In the genomic region with DNA sequence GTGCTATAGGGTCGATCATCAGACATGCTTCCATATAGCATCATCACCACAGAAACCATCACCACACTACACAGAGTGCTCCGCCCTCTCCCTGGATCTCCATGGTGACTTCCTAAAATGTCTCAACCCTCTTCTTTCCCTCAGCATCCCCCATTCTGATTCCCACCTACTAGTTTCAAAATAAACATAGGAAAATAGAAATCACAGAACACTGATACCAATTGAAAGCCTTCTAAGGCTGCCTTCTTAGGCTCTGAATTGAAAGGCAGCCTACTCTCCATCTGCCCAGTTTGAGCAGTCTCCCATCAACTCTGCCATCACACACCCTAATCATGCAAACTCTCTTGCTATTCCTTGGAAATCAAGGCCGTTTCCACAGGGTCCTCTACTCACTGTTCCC, we compare ENCODE assay signal across 20 mouse cellular contexts.
DNase-seq lines count a peak whose midpoint lies in the region; ATAC-seq lines count a peak whose summit lies in the region.
"Had no signal": no experiment of that assay in that cellular context is flagged by ENCODE, and none has a peak within 500 bp of the region (broad histone marks: within the 10 kb centered on the region; RNA-seq: fewer than 3 reads in every experiment).

No protein-coding gene starts in this region.

- H3K9me3 ChIP-seq in hindbrain, embryonic 14.5 days (ENCODE audit: control insufficient read depth, low read length) = no peaks in the 10 kb centered on the region
- H3K9me3 ChIP-seq: embryonic facial prominence, embryonic 10.5 days; forebrain, embryonic 13.5 days; heart, embryonic 15.5 days; hindbrain, embryonic 13.5 days had no signal

- no peaks in the 10 kb centered on the region for H3K36me3 ChIP-seq in hindbrain, embryonic 14.5 days (replicated peaks; ENCODE audit: control insufficient read depth, insufficient read depth)
- H3K36me3 ChIP-seq: embryonic facial prominence, embryonic 10.5 days; heart, embryonic 15.5 days; hindbrain, embryonic 13.5 days had no signal

- no peaks in the 10 kb centered on the region for H3K4me1 ChIP-seq in hindbrain, embryonic 14.5 days (replicated peaks; ENCODE audit: control insufficient read depth, insufficient read depth, low read length)
- H3K4me1 ChIP-seq: forebrain, embryonic 13.5 days; heart, embryonic 15.5 days; hindbrain, embryonic 13.5 days had no signal

- ATAC-seq in hindbrain, embryonic 14.5 days (ENCODE audit: low FRiP score) = no peak
- ATAC-seq: forebrain, embryonic 13.5 days; forebrain, postnatal 0 days had no signal

- no peak overlapping the region for H3K4me2 ChIP-seq in hindbrain, embryonic 14.5 days (replicated peaks)
- H3K4me2 ChIP-seq: forebrain, embryonic 13.5 days; heart, embryonic 11.5 days; heart, embryonic 15.5 days; hindbrain, embryonic 13.5 days had no signal

- H3K9ac ChIP-seq in hindbrain, embryonic 14.5 days = no peak overlapping the region
- H3K9ac ChIP-seq: forebrain, embryonic 13.5 days; forebrain, postnatal 0 days; heart, embryonic 15.5 days; hindbrain, embryonic 13.5 days had no signal

- H3K27ac ChIP-seq in hindbrain, embryonic 14.5 days = no peak overlapping the region
- H3K27ac ChIP-seq: embryonic facial prominence, embryonic 10.5 days; forebrain, embryonic 13.5 days; heart, adult 2 months; heart, embryonic 15.5 days; hindbrain, embryonic 13.5 days had no signal

- DNase-seq in frontal cortex, adult 2 months (ENCODE audit: extremely low spot score in 1 of 2, low spot score in 1 of 2) = peak; percentile 53 to 56
- DNase-seq in frontal cortex, postnatal 10 days (ENCODE audit: low spot score in 2 of 2) = no peak
- peak; percentile 76 for DNase-seq in layer of hippocampus, adult 9-11 months
- DNase-seq in layer of hippocampus, postnatal 25 days (ENCODE audit: extremely low spot score in 1 of 2, low spot score in 1 of 2) = no peak
- DNase-seq in right cerebral cortex, adult 18-20 months = peak; percentile 63
- DNase-seq in right cerebral cortex, postnatal 25 days = no peak
- DNase-seq in hindbrain, embryonic 14.5 days (ENCODE audit: low spot score) = no peak
- DNase-seq: adrenal gland, postnatal 14 days; cerebellum, adult 18-20 months; cerebellum, adult 9-11 months; cerebellum, postnatal 36 days; forebrain, postnatal 0 days; gastrocnemius, postnatal 14 days; heart, adult 2 months; heart, postnatal 14 days had no signal

- 97% methylated on average over 3 of the region's 3 CpGs for WGBS in hindbrain, embryonic 14.5 days

- no peaks in the 10 kb centered on the region for H3K27me3 ChIP-seq in hindbrain, embryonic 14.5 days (ENCODE audit: control insufficient read depth, insufficient read depth, low read length)
- H3K27me3 ChIP-seq: forebrain, embryonic 13.5 days; heart, embryonic 15.5 days; hindbrain, embryonic 13.5 days had no signal

- H3K4me3 ChIP-seq in hindbrain, embryonic 14.5 days (replicated peaks; ENCODE audit: low read length) = no peak overlapping the region
- H3K4me3 ChIP-seq: embryonic facial prominence, embryonic 10.5 days; forebrain, embryonic 13.5 days; heart, adult 2 months; heart, embryonic 15.5 days; hindbrain, embryonic 13.5 days had no signal

Comparison
In these comparisons a context has a peak if more than half of its experiments do, and no peak if none do; other contexts are left out.
1. DNase-seq: peak in frontal cortex, adult 2 months (2 of 2), layer of hippocampus, adult 9-11 months (single experiment) and right cerebral cortex, adult 18-20 months (single experiment); none in frontal cortex, postnatal 10 days (0 of 2), layer of hippocampus, postnatal 25 days (0 of 2), right cerebral cortex, postnatal 25 days (single experiment) and hindbrain, embryonic 14.5 days (single experiment).